ENCODE assay signal across 15 mouse cellular contexts in the genomic region with DNA sequence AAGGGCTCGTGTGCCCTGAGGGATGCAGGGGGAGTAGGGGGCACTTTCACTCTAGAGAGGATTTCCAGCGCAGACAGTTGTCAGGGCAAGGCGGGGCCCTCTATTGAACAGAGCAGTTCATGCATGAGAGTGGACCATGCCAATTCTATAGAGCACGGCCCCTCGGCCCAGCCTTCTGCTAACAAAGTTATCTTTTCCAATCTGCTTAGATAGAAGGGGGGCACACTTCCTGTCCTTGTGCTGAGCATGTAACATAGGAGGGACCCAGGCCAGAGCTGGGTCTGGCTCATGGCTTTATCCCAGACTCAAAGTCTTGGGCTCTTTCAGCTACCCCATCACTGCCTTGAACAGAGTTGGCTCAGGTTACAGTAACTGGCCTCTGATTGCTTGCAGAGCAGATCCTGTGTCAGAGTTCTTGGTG. TPM values are rescaled to one million over a fixed set of nuclear protein-coding genes. Genes with fewer than 3 reads are reported as not detected.
DNase-seq lines count a peak whose midpoint lies in the region; ATAC-seq and TF ChIP-seq lines count a peak whose summit lies in the region.
"Had no signal": no experiment of that assay in that cellular context is flagged by ENCODE, and none has a peak within 500 bp of the region (broad histone marks: within the 10 kb centered on the region; RNA-seq: fewer than 3 reads in every experiment).

No protein-coding gene starts in this region.

- H3K27me3 ChIP-seq in heart, embryonic 12.5 days (replicated peaks) = peaks cover 19% of the 10 kb centered on the region
- no peaks in the 10 kb centered on the region; the same call in 1 of the 2 replicates for H3K27me3 ChIP-seq in forebrain, embryonic 12.5 days
- peaks cover 23% of the 10 kb centered on the region for H3K27me3 ChIP-seq in midbrain, embryonic 13.5 days
- H3K27me3 ChIP-seq: stomach, embryonic 15.5 days had no signal

- no peak overlapping the region for H3K4me3 ChIP-seq in heart, embryonic 12.5 days
- H3K4me3 ChIP-seq in forebrain, embryonic 12.5 days (replicated peaks) = no peak overlapping the region
- no peak overlapping the region for H3K4me3 ChIP-seq in midbrain, embryonic 13.5 days (replicated peaks)
- no peak overlapping the region for H3K4me3 ChIP-seq in left cerebral cortex, adult 2 months
- H3K4me3 ChIP-seq: intestine, embryonic 15.5 days; stomach, embryonic 15.5 days had no signal

- no peak for TF ChIP-seq CTCF in left cerebral cortex, adult 2 months (IDR thresholded peaks at IDR 0.05)

- intact Hi-C loops in heart, postnatal 36 days (cut with DNase I) = no loop called here
- intact Hi-C loops in left cerebral cortex, adult 2 months (cut with DNase I) = no loop called here

- no peak overlapping the region for H3K9ac ChIP-seq in heart, embryonic 12.5 days
- H3K9ac ChIP-seq in forebrain, embryonic 12.5 days = no peak overlapping the region
- no peak overlapping the region for H3K9ac ChIP-seq in midbrain, embryonic 13.5 days (replicated peaks)
- H3K9ac ChIP-seq: intestine, embryonic 15.5 days; stomach, embryonic 15.5 days had no signal

- H3K4me1 ChIP-seq in heart, embryonic 12.5 days (replicated peaks) = peaks cover 15% of the 10 kb centered on the region
- peaks cover 14% of the 10 kb centered on the region for H3K4me1 ChIP-seq in forebrain, embryonic 12.5 days
- peaks cover 15% of the 10 kb centered on the region for H3K4me1 ChIP-seq in midbrain, embryonic 13.5 days (replicated peaks)
- H3K4me1 ChIP-seq: stomach, embryonic 15.5 days had no signal

- 38% methylated on average over 5 of the region's 5 CpGs for WGBS in heart, embryonic 12.5 days
- 14% methylated on average over 5 of the region's 5 CpGs for WGBS in forebrain, embryonic 12.5 days
- 14% methylated on average over 5 of the region's 5 CpGs for WGBS in midbrain, embryonic 13.5 days

- no peak for DNase-seq in heart, postnatal 36 days
- peak; percentile 60 for DNase-seq in embryo, embryonic 10 days (ENCODE audit: low spot score)
- DNase-seq in right cerebral cortex, postnatal 25 days = no peak
- DNase-seq in thymus, postnatal 25 days = no peak
- no peak for DNase-seq in left cerebral cortex, adult 2 months (ENCODE audit: extremely low spot score in 1 of 2, low spot score in 2 of 2)
- DNase-seq: cerebellum, postnatal 14 days; lung, adult 18-20 months had no signal

- no peak for ATAC-seq in heart, embryonic 12.5 days (ENCODE audit: insufficient number of reproducible peaks, low FRiP score)
- 0 out of 2 replicates have a peak, but pooled peaks have one; percentile 63 for ATAC-seq in forebrain, embryonic 12.5 days (ENCODE audit: low FRiP score)
- ATAC-seq in midbrain, embryonic 13.5 days = peak; percentile 77
- ATAC-seq: intestine, embryonic 15.5 days had no signal

- peak overlapping the region; percentile 32; the same call in 1 of the 2 replicates for H3K4me2 ChIP-seq in heart, embryonic 12.5 days
- peak overlapping the region; percentile 28; the same call in 1 of the 2 replicates for H3K4me2 ChIP-seq in forebrain, embryonic 12.5 days
- H3K4me2 ChIP-seq in midbrain, embryonic 13.5 days (replicated peaks) = no peak overlapping the region; the same call in 1 of the 2 replicates
- H3K4me2 ChIP-seq: intestine, embryonic 15.5 days; stomach, embryonic 15.5 days had no signal

- no peaks in the 10 kb centered on the region for H3K36me3 ChIP-seq in heart, embryonic 12.5 days
- no peaks in the 10 kb centered on the region for H3K36me3 ChIP-seq in forebrain, embryonic 12.5 days (replicated peaks)
- H3K36me3 ChIP-seq in midbrain, embryonic 13.5 days = no peaks in the 10 kb centered on the region
- H3K36me3 ChIP-seq: intestine, embryonic 15.5 days; stomach, embryonic 15.5 days had no signal

- H3K9me3 ChIP-seq in heart, embryonic 12.5 days (replicated peaks) = no peaks in the 10 kb centered on the region
- H3K9me3 ChIP-seq in forebrain, embryonic 12.5 days = no peaks in the 10 kb centered on the region
- H3K9me3 ChIP-seq in midbrain, embryonic 13.5 days = no peaks in the 10 kb centered on the region
- H3K9me3 ChIP-seq: intestine, embryonic 15.5 days; stomach, embryonic 15.5 days had no signal

- no peak overlapping the region for H3K27ac ChIP-seq in heart, embryonic 12.5 days (ENCODE audit: poor library complexity, severe bottlenecking)
- H3K27ac ChIP-seq in forebrain, embryonic 12.5 days = no peak overlapping the region
- no peak overlapping the region for H3K27ac ChIP-seq in midbrain, embryonic 13.5 days
- H3K27ac ChIP-seq in left cerebral cortex, adult 2 months = no peak overlapping the region
- H3K27ac ChIP-seq: intestine, embryonic 15.5 days; stomach, embryonic 15.5 days had no signal

RNA-seq across cellular contexts. Expression of gene Gja8, which starts 5.5 kb away (rescaled TPM):
- polyA plus RNA-seq in heart, embryonic 12.5 days (2016; fragmentation: Nextera tagmentation; extraction: Ambion mirVana) = not detected in 2 replicates
- total RNA-seq in heart, postnatal 36 days (2021) = not detected
- 0.03 TPM in 1 of 2 replicates, not detected in the other for polyA plus RNA-seq in forebrain, embryonic 12.5 days (2016; fragmentation: Nextera tagmentation; extraction: Ambion mirVana)
- 0.04 TPM in 1 of 2 replicates, not detected in the other for polyA plus RNA-seq in midbrain, embryonic 13.5 days (2015; fragmentation: Nextera tagmentation; extraction: Ambion mirVana)
- not detected for total RNA-seq in left cerebral cortex, adult 2 months (2021)
- total RNA-seq: left cerebral cortex, adult 18-20 months; monocyte, adult 5-6 weeks had no signal
- polyA plus RNA-seq: C2C12; stomach, embryonic 15.5 days had no signal

RNA-seq across cellular contexts. Expression of gene Gpr89, which starts 26.1 kb away (rescaled TPM):
- polyA plus RNA-seq in heart, embryonic 12.5 days (2016; fragmentation: Nextera tagmentation; extraction: Ambion mirVana) = 27.6 and 32.3 TPM in 2 replicates
- total RNA-seq in heart, postnatal 36 days (2021) = 10 to 100 TPM; 20.8 to 21.6 TPM
- polyA plus RNA-seq in forebrain, embryonic 12.5 days (2016; fragmentation: Nextera tagmentation; extraction: Ambion mirVana) = 38.2 and 42.8 TPM in 2 replicates
- 34.8 and 37.0 TPM in 2 replicates for polyA plus RNA-seq in midbrain, embryonic 13.5 days (2015; fragmentation: Nextera tagmentation; extraction: Ambion mirVana)
- total RNA-seq in left cerebral cortex, adult 2 months (2021) = 10 to 100 TPM; 40.7 to 42.8 TPM

RNA-seq across cellular contexts. Expression of gene Gja5, which starts 26.8 kb away (rescaled TPM):
- polyA plus RNA-seq in heart, embryonic 12.5 days (2016; fragmentation: Nextera tagmentation; extraction: Ambion mirVana) = 150 and 151 TPM in 2 replicates
- total RNA-seq in heart, postnatal 36 days (2021) = 10 to 100 TPM; 11.8 to 16.8 TPM
- 2.9 and 3.8 TPM in 2 replicates for polyA plus RNA-seq in forebrain, embryonic 12.5 days (2016; fragmentation: Nextera tagmentation; extraction: Ambion mirVana)
- 3.1 and 3.6 TPM in 2 replicates for polyA plus RNA-seq in midbrain, embryonic 13.5 days (2015; fragmentation: Nextera tagmentation; extraction: Ambion mirVana)
- under 1 TPM; 0.70 to 0.75 TPM for total RNA-seq in left cerebral cortex, adult 2 months (2021)
- total RNA-seq: monocyte, adult 5-6 weeks had no signal

Comparison
In these comparisons a context has a peak if more than half of its experiments do, and no peak if none do; other contexts are left out.
1. RNA of gene Gja5, which starts 26.8 kb away (polyA plus RNA-seq): 150 to 151 TPM in heart, embryonic 12.5 days; 3.1 to 3.6 TPM in midbrain, embryonic 13.5 days and 2.9 to 3.8 TPM in forebrain, embryonic 12.5 days; every median in the first group is over 10 times any median in the second.